Comparison of ENCODE assay signal across 9 mouse cellular contexts in genomic region chr16:70568341-70569265, GRCm38 (mm10).
DNase-seq lines count a peak whose midpoint lies in the region; ATAC-seq and TF ChIP-seq lines count a peak whose summit lies in the region.
"Had no signal": no experiment of that assay in that cellular context is flagged by ENCODE, and none has a peak within 500 bp of the region (broad histone marks: within the 10 kb centered on the region; RNA-seq: fewer than 3 reads in every experiment).

No protein-coding gene starts in this region.

- no peak overlapping the region for H3K4me2 ChIP-seq in kidney, embryonic 14.5 days (replicated peaks; ENCODE audit: low read depth, low read length)
- H3K4me2 ChIP-seq in neural tube, embryonic 15.5 days, result peak overlapping the region; percentile 35
- H3K4me2 ChIP-seq: stomach, embryonic 15.5 days had no signal

- no peak for TF ChIP-seq POLR2A in liver, adult 2 months (IDR thresholded peaks at IDR 0.05; ENCODE audit: extremely low read depth, insufficient read depth, low read length)

- no peak overlapping the region for H3K9ac ChIP-seq in kidney, embryonic 14.5 days (ENCODE audit: low read depth, low read length)
- no peak overlapping the region for H3K9ac ChIP-seq in liver, adult 2 months (ENCODE audit: low read depth, low read length)
- no peak overlapping the region for H3K9ac ChIP-seq in neural tube, embryonic 15.5 days (replicated peaks)
- H3K9ac ChIP-seq: stomach, embryonic 15.5 days had no signal

- peak; percentile 12 for DNase-seq in thymus, postnatal 4 days
- DNase-seq in thymus, adult 18-20 months, result no peak
- DNase-seq in cerebellum, adult 9-10 months, result peak; percentile 65
- DNase-seq in frontal cortex, postnatal 25 days (ENCODE audit: low spot score in 2 of 2), result peak; percentile 10 to 34
- DNase-seq in liver, adult 2 months (ENCODE audit: extremely low read depth, low read depth, low spot score), result peak; percentile 44
- DNase-seq in gastrocnemius, postnatal 36 days, result no peak

- intact Hi-C loops in gastrocnemius, postnatal 36 days (cut with DNase I), result no loop called here

- ATAC-seq in kidney, embryonic 14.5 days (ENCODE audit: low FRiP score, low TSS enrichment), result peak; percentile 78; the same call in 1 of the 2 replicates
- peak; percentile 61; the same call in 1 of the 2 replicates for ATAC-seq in neural tube, embryonic 15.5 days (ENCODE audit: low FRiP score)

- no peak overlapping the region for H3K27ac ChIP-seq in kidney, embryonic 14.5 days (ENCODE audit: low read depth, low read length)
- H3K27ac ChIP-seq in liver, adult 2 months (replicated peaks; ENCODE audit: insufficient read depth, low read depth, low read length), result no peak overlapping the region
- H3K27ac ChIP-seq in neural tube, embryonic 15.5 days (replicated peaks), result no peak overlapping the region
- H3K27ac ChIP-seq: stomach, embryonic 15.5 days had no signal

- no peak overlapping the region for H3K4me3 ChIP-seq in kidney, embryonic 14.5 days (ENCODE audit: low read length)
- no peak overlapping the region for H3K4me3 ChIP-seq in liver, adult 2 months (ENCODE audit: insufficient read depth, low read depth, low read length)
- peak overlapping the region; percentile 19; the same call in 1 of the 2 replicates for H3K4me3 ChIP-seq in neural tube, embryonic 15.5 days (replicated peaks)
- H3K4me3 ChIP-seq: stomach, embryonic 15.5 days had no signal

- H3K79me2 ChIP-seq in liver, adult 2 months (ENCODE audit: control insufficient read depth, insufficient read depth, low read length), result no peaks in the 10 kb centered on the region

- H3K4me1 ChIP-seq in kidney, embryonic 14.5 days (ENCODE audit: control insufficient read depth, insufficient read depth, low read length), result no peaks in the 10 kb centered on the region
- H3K4me1 ChIP-seq in liver, adult 2 months (ENCODE audit: control insufficient read depth, insufficient read depth, low read length), result no peaks in the 10 kb centered on the region
- H3K4me1 ChIP-seq in neural tube, embryonic 15.5 days, result no peaks in the 10 kb centered on the region
- H3K4me1 ChIP-seq: stomach, embryonic 15.5 days had no signal

- 0 out of 2 replicates have a peak, but pooled peaks have one; percentile 4 for TF ChIP-seq CTCF in liver, adult 2 months (IDR thresholded peaks at IDR 0.05; ENCODE audit: low read depth, low read length)

- no peaks in the 10 kb centered on the region for H3K36me3 ChIP-seq in kidney, embryonic 14.5 days (ENCODE audit: control insufficient read depth, insufficient read depth, low read length)
- H3K36me3 ChIP-seq in liver, adult 2 months (ENCODE audit: control insufficient read depth, insufficient read depth, low read length), result peaks cover 4% of the 10 kb centered on the region; the same call in 1 of the 2 replicates
- H3K36me3 ChIP-seq in neural tube, embryonic 15.5 days, result no peaks in the 10 kb centered on the region
- H3K36me3 ChIP-seq: stomach, embryonic 15.5 days had no signal

- H3K9me3 ChIP-seq in kidney, embryonic 14.5 days (ENCODE audit: control insufficient read depth, low read length), result no peaks in the 10 kb centered on the region
- H3K9me3 ChIP-seq in neural tube, embryonic 15.5 days (replicated peaks), result no peaks in the 10 kb centered on the region
- H3K9me3 ChIP-seq: stomach, embryonic 15.5 days had no signal

- WGBS in kidney, embryonic 14.5 days, result 58% methylated on average over 23 of the region's 23 CpGs
- 63% methylated on average over 23 of the region's 23 CpGs for WGBS in liver, adult 2 months
- WGBS in neural tube, embryonic 15.5 days, result 54% methylated on average over 23 of the region's 23 CpGs

- no peaks in the 10 kb centered on the region for H3K27me3 ChIP-seq in kidney, embryonic 14.5 days (ENCODE audit: control insufficient read depth, insufficient read depth, low read length)
- H3K27me3 ChIP-seq in liver, adult 2 months (ENCODE audit: control insufficient read depth, insufficient read depth, low read length), result no peaks in the 10 kb centered on the region
- H3K27me3 ChIP-seq in neural tube, embryonic 15.5 days (replicated peaks), result no peaks in the 10 kb centered on the region
- H3K27me3 ChIP-seq: stomach, embryonic 15.5 days had no signal

Comparison
In these comparisons a context has a peak if more than half of its experiments do, and no peak if none do; other contexts are left out.
1. DNase-seq: peak in thymus, postnatal 4 days (single experiment), cerebellum, adult 9-10 months (single experiment), frontal cortex, postnatal 25 days (2 of 2) and liver, adult 2 months (single experiment); none in thymus, adult 18-20 months (0 of 2) and gastrocnemius, postnatal 36 days (0 of 2).